Mouse (Mus musculus) heart, embryonic 10.5 days (tissue): ENCODE data around the gene Cdc42ep4. TPM values are rescaled to one million over a fixed set of nuclear protein-coding genes. Genes with fewer than 3 reads are reported as not detected.
A peak's percentile ranks its signal among the peaks of the same experiment; 100 is the strongest.

Experiments used
- DNase-seq: peaks from one replicate; pipeline ENCODE4 v3.0.0-alpha.2; 2017; ENCODE audit warnings: low spot score
- H3K27ac ChIP-seq: fragments of 300-500 bp; sonication (generic); 2 replicates; pipeline ENCODE4 v1.5.1; 2016; ENCODE audit warnings: mild to moderate bottlenecking
- H3K27me3 ChIP-seq: fragments of 300-500 bp; sonication (generic); 2 replicates; pipeline ENCODE4 v1.6.1; 2016; ENCODE audit warnings: mild to moderate bottlenecking; ENCODE audit not compliant: poor library complexity, insufficient read depth, severe bottlenecking
- H3K36me3 ChIP-seq: fragments of 300-500 bp; sonication (generic); 2 replicates; pipeline ENCODE4 v1.6.1; 2016; ENCODE audit warnings: mild to moderate bottlenecking, moderate library complexity
- H3K4me1 ChIP-seq: fragments of 300-500 bp; sonication (generic); 2 replicates; pipeline ENCODE4 v1.6.1; 2016; ENCODE audit warnings: mild to moderate bottlenecking
- H3K4me3 ChIP-seq: fragments of 300-500 bp; sonication (generic); 2 replicates; pipeline ENCODE4 v1.5.1; 2016; ENCODE audit warnings: mild to moderate bottlenecking, moderate library complexity
- H3K9me3 ChIP-seq: fragments of 300-500 bp; sonication (generic); 2 replicates; pipeline ENCODE4 v1.6.1; 2016; ENCODE audit warnings: mild to moderate bottlenecking, moderate library complexity
- WGBS: fragments of 180-500 bp; shearing (Covaris S2); methylation state at CpG from one replicate; pipeline ENCODE4 v1.1.7; 2016; 5-methylcytosine and 5-hydroxymethylcytosine counted together
- polyA plus RNA-seq: library from polyadenylated mRNA; unstranded; fragments of >200 nt; fragmentation: Nextera tagmentation; extraction: Ambion mirVana; gene quantifications from 2 replicates; pipeline ENCODE4 v1.2.1, GENCODE M21; 2016

Cdc42ep4 gene
- polyA plus RNA-seq, 1 experiment from 2014 or later: 45.4 TPM

- Histone ChIP-seq H3K27ac (no peak overlapping the region), H3K4me3 (no peak overlapping the region)
Observed at GRCm38 (mm10) chr11:113722405-113723090, 29.1 kb downstream of the Cdc42ep4 start.

DNA sequence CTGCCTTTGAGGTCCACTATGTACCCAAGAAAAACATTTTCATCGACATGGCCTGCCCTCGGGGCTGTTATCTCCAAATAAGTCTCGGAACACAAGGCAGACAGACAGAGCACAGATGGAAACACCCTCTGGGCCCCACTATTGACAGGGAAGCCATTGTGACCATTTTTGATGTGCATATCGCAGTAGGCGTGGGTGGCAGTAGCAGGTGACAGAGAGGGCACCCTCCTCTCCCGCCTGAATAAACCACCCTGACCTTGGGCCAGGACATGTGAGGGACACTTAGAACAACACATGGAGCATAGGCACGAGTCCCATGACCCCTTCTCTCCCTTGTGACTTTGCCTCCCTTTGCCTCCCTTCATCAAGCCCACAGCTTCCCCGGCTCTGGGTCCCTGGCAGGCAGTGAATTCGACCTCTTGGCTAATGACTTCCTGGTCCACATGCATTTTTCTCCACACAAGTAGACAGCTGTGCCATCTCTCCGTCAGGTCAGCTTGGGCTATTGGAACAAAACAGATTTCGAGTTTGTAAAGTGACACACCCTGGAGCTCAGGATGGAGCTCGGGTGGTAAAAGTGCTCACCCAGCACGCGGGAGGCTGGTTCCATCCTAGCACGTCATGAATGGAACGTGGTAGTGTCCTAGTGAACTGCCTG is 33.8 kb downstream of the Cdc42ep4 start:
- 65% methylated on average over 16 of the region's 16 CpGs for WGBS
- Histone ChIP-seq H3K9me3 (no peaks in the 10 kb centered on the region), H3K4me3 (no peak overlapping the region), H3K27me3 (no peaks in the 10 kb centered on the region; the same call in 1 of the 2 replicates), H3K4me1 (peaks cover 13% of the 10 kb centered on the region), H3K36me3 (no peaks in the 10 kb centered on the region), H3K27ac (no peak overlapping the region)
- no peak for DNase-seq

More at GRCm38 (mm10) chr11:113722405-113723090, 29.1 kb downstream of the Cdc42ep4 start:
- Histone ChIP-seq H3K4me1 (peaks cover 30% of the 10 kb centered on the region), H3K27me3 (no peaks in the 10 kb centered on the region), H3K36me3 (peaks cover 29% of the 10 kb centered on the region), H3K9me3 (no peaks in the 10 kb centered on the region)
- no peak for DNase-seq
- WGBS: 56% methylated on average over 14 of the region's 14 CpGs

GRCm38 (mm10) chr11:113716132-113716531 is 35.5 kb downstream of the Cdc42ep4 start:
- Histone ChIP-seq H3K27ac (no peak overlapping the region), H3K36me3 (no peaks in the 10 kb centered on the region), H3K4me3 (no peak overlapping the region), H3K4me1 (peaks cover 8% of the 10 kb centered on the region), H3K27me3 (no peaks in the 10 kb centered on the region; the same call in 1 of the 2 replicates), H3K9me3 (no peaks in the 10 kb centered on the region)
- DNase-seq: no peak
- 90% methylated on average over 2 of the region's 2 CpGs for WGBS

- H3K36me3 ChIP-seq: no peaks in the 10 kb centered on the region
- DNase-seq: no peak
- H3K4me1 ChIP-seq: peaks cover 18% of the 10 kb centered on the region
- H3K27me3 ChIP-seq: no peaks in the 10 kb centered on the region; the same call in 1 of the 2 replicates
- no peak overlapping the region for H3K27ac ChIP-seq
- H3K4me3 ChIP-seq: no peak overlapping the region
- no peaks in the 10 kb centered on the region for H3K9me3 ChIP-seq
- WGBS: 54% methylated on average over 7 of the region's 7 CpGs
Observed at GRCm38 (mm10) chr11:113715078-113715674, 36.5 kb downstream of the Cdc42ep4 start.

- Histone ChIP-seq H3K27me3 (peaks cover 22% of the 10 kb centered on the region), H3K4me3 (no peak overlapping the region), H3K36me3 (peaks cover 7% of the 10 kb centered on the region; the same call in 1 of the 2 replicates), H3K4me1 (peaks cover 27% of the 10 kb centered on the region), H3K27ac (peak overlapping the region; percentile 81), H3K9me3 (no peaks in the 10 kb centered on the region)
- no peak for DNase-seq
- WGBS: 68% methylated on average over 1 of the region's 1 CpGs
Observed at GRCm38 (mm10) chr11:113711061-113711460, 40.6 kb downstream of the Cdc42ep4 start.

DNA sequence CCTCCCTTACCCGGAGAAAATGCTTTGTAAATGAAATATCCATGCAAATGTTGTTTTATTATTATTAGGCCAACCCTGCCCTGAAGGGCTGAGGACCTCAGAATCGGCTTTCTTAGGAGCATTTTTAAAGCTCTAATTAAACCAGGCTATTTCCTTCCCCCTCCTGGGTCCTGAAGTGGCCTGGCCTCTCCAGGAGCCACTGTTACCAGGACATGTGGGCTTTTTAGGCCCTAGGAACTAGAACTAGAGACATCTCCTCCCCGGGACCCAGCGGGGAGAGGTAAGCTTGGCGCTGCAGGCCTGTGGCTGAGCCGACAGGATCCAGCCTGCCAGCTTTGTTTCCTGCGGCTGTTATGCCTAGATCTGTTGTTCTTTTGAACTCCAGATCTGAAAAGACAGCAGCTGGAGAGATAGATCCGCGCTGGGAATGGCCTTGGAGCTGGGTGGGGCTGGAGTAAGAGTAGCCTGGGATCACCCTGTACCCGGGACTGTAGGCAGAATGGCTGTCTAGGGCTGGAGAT is 41.4 kb downstream of the Cdc42ep4 start:
- WGBS: 8% methylated on average over 10 of the region's 10 CpGs
- Histone ChIP-seq H3K27ac (peak overlapping the region; percentile 81), H3K4me1 (peaks cover 27% of the 10 kb centered on the region), H3K27me3 (peaks cover 22% of the 10 kb centered on the region), H3K36me3 (peaks cover 7% of the 10 kb centered on the region; the same call in 1 of the 2 replicates), H3K4me3 (peak overlapping the region; percentile 35), H3K9me3 (no peaks in the 10 kb centered on the region)
- no peak for DNase-seq

- Histone ChIP-seq H3K36me3 (peaks cover 7% of the 10 kb centered on the region; the same call in 1 of the 2 replicates), H3K4me3 (peak within 1 kb of the TSS; percentile 36), H3K9me3 (no peaks in the 10 kb centered on the region), H3K4me1 (peaks cover 27% of the 10 kb centered on the region), H3K27ac (peak within 1 kb of the TSS; percentile 81), H3K27me3 (peaks cover 22% of the 10 kb centered on the region)
- 7% methylated on average over 11 of the region's 11 CpGs for WGBS
- no peak for DNase-seq
Observed at GRCm38 (mm10) chr11:113709731-113710256, 41.9 kb downstream of the Cdc42ep4 start, which contains the start of gene Cpsf4l. Gene Cpsf4l, minus strand, starts transcription at chr11:113710017.

DNA sequence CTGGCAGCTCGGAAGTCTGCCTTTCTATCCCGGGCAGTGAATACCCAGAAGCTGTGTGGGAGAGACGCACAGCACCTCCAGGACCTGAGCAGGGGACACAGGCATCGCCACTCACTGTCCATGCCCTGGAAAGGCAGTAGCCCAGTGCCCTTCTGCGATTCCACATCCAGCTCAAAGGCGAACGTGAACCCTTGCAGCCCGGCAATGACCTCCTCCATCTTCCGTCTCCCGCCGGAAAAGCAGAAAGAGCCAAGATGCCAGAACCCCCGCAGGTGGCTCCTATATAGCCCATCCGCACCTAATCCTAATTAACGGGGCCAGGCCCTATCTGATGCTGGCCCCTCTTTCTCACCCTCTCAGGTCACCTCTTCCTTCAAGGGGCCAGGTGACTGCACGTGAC is 42.4 kb downstream of the Cdc42ep4 start:
- no peak for DNase-seq
- H3K27ac ChIP-seq: peak overlapping the region; percentile 72

DNA sequence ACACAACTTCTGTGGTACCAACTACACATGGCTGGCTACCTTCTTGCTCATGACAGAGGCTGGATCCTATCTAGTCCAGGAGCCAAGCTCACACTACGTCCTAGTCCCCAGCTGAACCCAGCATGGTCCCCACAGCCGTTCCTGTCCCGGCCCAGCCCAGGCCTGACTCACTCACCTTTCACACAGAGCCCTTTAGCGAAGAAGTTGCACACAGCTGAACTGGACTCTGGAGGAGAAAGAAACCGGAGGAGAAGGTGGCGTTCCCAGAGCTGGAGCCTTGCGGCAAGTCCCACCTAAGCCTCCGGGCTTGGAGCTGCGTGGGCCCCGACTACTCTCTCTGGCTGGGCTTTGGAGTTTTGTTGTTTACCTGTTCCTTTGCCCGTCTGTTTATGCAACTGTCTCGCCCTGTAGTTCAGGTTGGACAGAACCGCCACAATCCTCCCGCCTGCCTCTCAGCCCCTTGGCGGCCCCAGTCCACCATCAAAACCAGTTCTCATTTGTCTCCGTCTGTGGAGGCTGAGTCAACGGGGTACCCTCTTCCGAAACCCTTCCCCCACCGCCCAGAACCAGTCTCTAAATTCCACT is 43.0 kb downstream of the Cdc42ep4 start:
- Histone ChIP-seq H3K9me3 (no peaks in the 10 kb centered on the region), H3K27me3 (peaks cover 22% of the 10 kb centered on the region), H3K36me3 (peaks cover 7% of the 10 kb centered on the region; the same call in 1 of the 2 replicates), H3K4me1 (peaks cover 27% of the 10 kb centered on the region), H3K27ac (peak overlapping the region; percentile 72), H3K4me3 (peak overlapping the region; percentile 36; the same call in 1 of the 2 replicates)
- 44% methylated on average over 19 of the region's 19 CpGs for WGBS
- DNase-seq: no peak

More for the DNA sequence above, 42.4 kb downstream of the Cdc42ep4 start:
- Histone ChIP-seq H3K36me3 (peaks cover 7% of the 10 kb centered on the region; the same call in 1 of the 2 replicates), H3K4me3 (peak overlapping the region; percentile 36), H3K27me3 (peaks cover 22% of the 10 kb centered on the region), H3K4me1 (peaks cover 27% of the 10 kb centered on the region), H3K9me3 (no peaks in the 10 kb centered on the region)
- 12% methylated on average over 15 of the region's 15 CpGs for WGBS

DNA sequence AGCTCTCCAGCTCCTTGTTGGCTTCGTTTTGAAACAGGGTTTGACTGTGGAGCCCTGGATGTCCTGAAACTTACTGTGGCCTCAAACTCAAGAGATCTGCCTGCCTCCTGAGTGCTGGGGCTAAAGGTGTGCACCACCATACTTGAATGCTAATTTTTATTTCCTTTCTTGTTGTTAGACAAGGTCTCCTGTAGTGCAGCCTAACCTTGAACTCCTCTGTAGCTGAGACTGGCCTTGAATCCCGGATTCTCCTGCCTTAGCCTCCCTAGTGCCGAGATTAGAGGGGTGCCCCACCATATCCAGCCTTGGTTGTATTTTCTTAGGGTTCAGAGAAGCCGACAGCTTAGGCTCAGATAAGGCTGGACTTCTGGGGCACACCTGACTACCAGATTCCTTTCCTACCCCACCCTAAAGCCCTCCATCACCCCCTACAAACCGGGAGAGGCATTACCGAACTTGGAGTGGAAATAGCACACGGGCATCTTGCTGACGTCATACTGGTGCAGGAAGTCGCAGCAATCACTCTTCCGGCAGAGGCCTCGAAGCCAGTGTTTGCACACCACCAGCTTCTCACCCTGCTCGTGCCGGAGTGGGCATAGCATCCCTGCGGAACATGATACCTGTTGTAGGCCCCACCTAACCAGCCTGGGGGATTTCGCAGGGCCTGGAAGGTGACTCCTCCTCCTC is 45.6 kb downstream of the Cdc42ep4 start:
- peaks cover 7% of the 10 kb centered on the region; the same call in 1 of the 2 replicates for H3K36me3 ChIP-seq
- H3K4me3 ChIP-seq: no peak overlapping the region
- H3K9me3 ChIP-seq: no peaks in the 10 kb centered on the region
- H3K27ac ChIP-seq: no peak overlapping the region
- H3K4me1 ChIP-seq: peaks cover 26% of the 10 kb centered on the region
- H3K27me3 ChIP-seq: peaks cover 22% of the 10 kb centered on the region
- no peak for DNase-seq
- WGBS: 75% methylated on average over 15 of the region's 15 CpGs

DNA sequence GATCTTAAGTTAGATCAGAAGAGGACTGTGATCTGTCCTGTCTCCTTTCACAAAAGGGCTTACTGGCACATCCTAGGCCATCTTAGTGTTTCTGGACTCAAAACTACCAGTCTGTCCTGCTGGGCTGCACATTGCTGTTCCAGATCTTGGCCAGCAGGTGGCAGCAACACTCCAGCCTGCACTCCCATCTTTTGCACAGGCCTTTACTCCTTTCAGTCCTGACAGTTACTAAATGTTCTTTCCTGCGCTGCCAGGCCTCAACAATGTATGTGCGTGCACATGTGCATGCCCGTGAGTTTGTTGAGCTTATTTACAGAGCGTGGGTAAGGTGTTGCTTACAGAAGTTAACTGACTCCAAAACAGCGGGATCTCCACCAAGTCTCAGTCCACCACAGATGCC is 47.9 kb downstream of the Cdc42ep4 start:
- 36% methylated on average over 5 of the region's 5 CpGs for WGBS
- H3K4me3 ChIP-seq: no peak overlapping the region
- peak; percentile 90 for DNase-seq

GRCm38 (mm10) chr11:113699643-113700042 is 52.0 kb downstream of the Cdc42ep4 start:
- DNase-seq: no peak
- no peak overlapping the region for H3K4me3 ChIP-seq
- whole genome bisulfite sequencing: 84% methylated on average over 7 of the region's 7 CpGs
- H3K9me3 ChIP-seq: no peaks in the 10 kb centered on the region
- peaks cover 30% of the 10 kb centered on the region for H3K36me3 ChIP-seq
- H3K4me1 ChIP-seq: 0 out of 2 replicates have a peak, but pooled peaks cover 11% of the 10 kb centered on the region
- H3K27ac ChIP-seq: no peak overlapping the region
- H3K27me3 ChIP-seq: no peaks in the 10 kb centered on the region

More for the DNA sequence above, 47.9 kb downstream of the Cdc42ep4 start:
- H3K4me1 ChIP-seq: peaks cover 2% of the 10 kb centered on the region; the same call in 1 of the 2 replicates
- no peaks in the 10 kb centered on the region for H3K9me3 ChIP-seq
- peaks cover 11% of the 10 kb centered on the region; the same call in 1 of the 2 replicates for H3K27me3 ChIP-seq
- H3K27ac ChIP-seq: no peak overlapping the region
- H3K36me3 ChIP-seq: peaks cover 7% of the 10 kb centered on the region; the same call in 1 of the 2 replicates
